Mouse (Mus musculus) lung, postnatal 36 days (tissue): ENCODE data around the gene Stx1a.
"Not testable (repeated sequence)": the region's sequence is repeated elsewhere in the genome, so short reads cannot be mapped to it uniquely, and the experiment has no call there.

Experiments used
- DNase-seq: peaks from one replicate; pipeline ENCODE4 v3.0.0; 2022; ENCODE audit warnings: mixed read lengths

Stx1a gene

GRCm38 (mm10) chr5:135042105-135042788, 19.0 kb downstream of the Stx1a start:
- no peak for DNase-seq

- no peak for DNase-seq
Observed at GRCm38 (mm10) chr5:135044575-135044974, 21.3 kb downstream of the Stx1a start.

GRCm38 (mm10) chr5:135048539-135048938, 25.3 kb downstream of the Stx1a start:
- no peak for DNase-seq

GRCm38 (mm10) chr5:135049268-135049667, 26.0 kb downstream of the Stx1a start:
- not testable (repeated sequence) for DNase-seq

- DNase-seq: no peak
Observed at GRCm38 (mm10) chr5:135053356-135053755, 30.1 kb downstream of the Stx1a start.

- peak; percentile 98 for DNase-seq
Observed at GRCm38 (mm10) chr5:135063629-135064381, 40.5 kb downstream of the Stx1a start, which contains the start of gene Dnajc30. Gene Dnajc30 (plus strand): TSS chr5:135064202.

- DNase-seq: no peak
Observed at GRCm38 (mm10) chr5:135064382-135064766, 41.1 kb downstream of the Stx1a start.

GRCm38 (mm10) chr5:135064909-135065446, 41.7 kb downstream of the Stx1a start, which contains the start of gene Bud23:
Gene Bud23 (minus strand): TSS chr5:135064959.
- not testable (repeated sequence) for DNase-seq

- DNase-seq: no peak
Observed at GRCm38 (mm10) chr5:135066008-135066407, 42.7 kb downstream of the Stx1a start.

GRCm38 (mm10) chr5:135070448-135070847, 47.2 kb downstream of the Stx1a start:
- no peak for DNase-seq

- no peak for DNase-seq
Observed at GRCm38 (mm10) chr5:135072061-135072460, 48.8 kb downstream of the Stx1a start.

GRCm38 (mm10) chr5:135072720-135073119, 49.4 kb downstream of the Stx1a start:
- DNase-seq: no peak

- DNase-seq: no peak
Observed at GRCm38 (mm10) chr5:135073349-135074150, 50.3 kb downstream of the Stx1a start.

GRCm38 (mm10) chr5:135075655-135076054, 52.4 kb downstream of the Stx1a start:
- no peak for DNase-seq

- no peak for DNase-seq
Observed at GRCm38 (mm10) chr5:135076368-135076767, 53.1 kb downstream of the Stx1a start.

GRCm38 (mm10) chr5:135076931-135077505, 53.7 kb downstream of the Stx1a start:
- peak; percentile 8 for DNase-seq

GRCm38 (mm10) chr5:135077564-135078481, 54.5 kb downstream of the Stx1a start, which contains the start of gene Vps37d:
Gene Vps37d (minus strand): TSS chr5:135078266.
- DNase-seq: peak; percentile 93

GRCm38 (mm10) chr5:135078482-135078810, 55.2 kb downstream of the Stx1a start:
- DNase-seq: no peak

GRCm38 (mm10) chr5:135079578-135079977, 56.3 kb downstream of the Stx1a start:
- no peak for DNase-seq

GRCm38 (mm10) chr5:135080539-135080938, 57.3 kb downstream of the Stx1a start:
- DNase-seq: no peak

GRCm38 (mm10) chr5:135086871-135087270, 63.6 kb downstream of the Stx1a start:
- no peak for DNase-seq
